Mouse (Mus musculus) cortical plate, adult 2 months (tissue): ENCODE measurements around the gene Lsmem1. TPM values are rescaled to one million over a fixed set of nuclear protein-coding genes. Genes with fewer than 3 reads are reported as not detected.

Source experiments
- H3K27ac ChIP-seq: fragments of 200-500 bp; 2 replicates; pipeline ENCODE4 v1.5.1; 2012; ENCODE audit warnings: low read length, control low read depth, inconsistent platforms; ENCODE audit not compliant: insufficient read depth
- H3K4me1 ChIP-seq: fragments of 200-500 bp; 2 replicates; pipeline ENCODE4 v1.6.1; 2011; ENCODE audit warnings: low read length; ENCODE audit not compliant: control insufficient read depth, insufficient read depth
- H3K4me3 ChIP-seq: fragments of 200-500 bp; 2 replicates; pipeline ENCODE4 v1.5.1; 2011; ENCODE audit warnings: mild to moderate bottlenecking, low read length, control low read depth; ENCODE audit not compliant: insufficient read depth
- CTCF ChIP-seq: fragments of 200-500 bp; IDR thresholded peaks from 2 replicates; pipeline ENCODE4 v1.5.1; 2011; ENCODE audit warnings: mild to moderate bottlenecking, control low read depth, low read length; ENCODE audit not compliant: insufficient read depth; ENCODE audit errors: extremely low read depth
- POLR2A ChIP-seq: fragments of 200-500 bp; IDR thresholded peaks from 2 replicates; pipeline ENCODE4 v1.6.1; 2011; ENCODE audit warnings: mild to moderate bottlenecking, low read length, control low read depth; ENCODE audit not compliant: insufficient read depth; ENCODE audit errors: extremely low read depth
- polyA plus RNA-seq: library from polyadenylated mRNA; depleted of rRNA; stranded (reverse); fragments of >200 nt; gene quantifications from 2 replicates; pipeline ENCODE4 v1.2.3, GENCODE M21; 2012; rRNA removed

Gene Lsmem1
- polyA plus RNA-seq, 1 experiment, result 0.86 TPM

- Histone ChIP-seq H3K27ac (no peak overlapping the region), H3K4me1 (no peaks in the 10 kb centered on the region), H3K4me3 (no peak overlapping the region)
- TF ChIP-seq CTCF, result no peak
- no peak for TF ChIP-seq POLR2A
Observed at GRCm38 (mm10) chr12:40154188-40154587, 45.1 kb downstream of the Lsmem1 start.

GRCm38 (mm10) chr12:40152353-40153069 is 46.8 kb downstream of the Lsmem1 start:
- TF ChIP-seq CTCF (no peak), POLR2A (no peak)
- H3K4me3 ChIP-seq, result no peak overlapping the region
- no peak overlapping the region for H3K27ac ChIP-seq
- no peaks in the 10 kb centered on the region for H3K4me1 ChIP-seq

GRCm38 (mm10) chr12:40147319-40147718 is 52.0 kb downstream of the Lsmem1 start:
- Histone ChIP-seq H3K4me1 (no peaks in the 10 kb centered on the region), H3K4me3 (no peak overlapping the region), H3K27ac (no peak overlapping the region)
- TF ChIP-seq POLR2A (no peak), CTCF (no peak)

- TF ChIP-seq CTCF (no peak), POLR2A (no peak)
- Histone ChIP-seq H3K27ac (no peak overlapping the region), H3K4me3 (no peak overlapping the region), H3K4me1 (no peaks in the 10 kb centered on the region)
Observed at GRCm38 (mm10) chr12:40146510-40146909, 52.8 kb downstream of the Lsmem1 start.

GRCm38 (mm10) chr12:40140706-40141105 is 58.6 kb downstream of the Lsmem1 start:
- H3K27ac ChIP-seq, result no peak overlapping the region
- no peak overlapping the region for H3K4me3 ChIP-seq
- H3K4me1 ChIP-seq, result no peaks in the 10 kb centered on the region
- TF ChIP-seq CTCF, result no peak
- no peak for TF ChIP-seq POLR2A

GRCm38 (mm10) chr12:40139484-40140245 is 59.6 kb downstream of the Lsmem1 start:
- no peaks in the 10 kb centered on the region for H3K4me1 ChIP-seq
- H3K4me3 ChIP-seq, result no peak overlapping the region
- no peak for TF ChIP-seq CTCF
- TF ChIP-seq POLR2A, result no peak
- no peak overlapping the region for H3K27ac ChIP-seq

- Histone ChIP-seq H3K27ac (no peak overlapping the region), H3K4me1 (no peaks in the 10 kb centered on the region; the same call in 1 of the 2 replicates), H3K4me3 (no peak overlapping the region)
- TF ChIP-seq POLR2A, result no peak
- TF ChIP-seq CTCF, result no peak
Observed at GRCm38 (mm10) chr12:40134529-40134928, 64.8 kb downstream of the Lsmem1 start.

- Histone ChIP-seq H3K4me1 (no peaks in the 10 kb centered on the region; the same call in 1 of the 2 replicates), H3K27ac (no peak within 1 kb of the TSS), H3K4me3 (peak within 1 kb of the TSS; percentile 8; the same call in 1 of the 2 replicates)
- TF ChIP-seq CTCF (no peak), POLR2A (no peak)
Observed at GRCm38 (mm10) chr12:40133573-40134271, 65.6 kb downstream of the Lsmem1 start, which contains the start of gene Scin. Scin (minus strand) TSS chr12:40134228.

GRCm38 (mm10) chr12:40133194-40133572 is 66.1 kb downstream of the Lsmem1 start:
- H3K4me3 ChIP-seq, result no peak overlapping the region; the same call in 1 of the 2 replicates
- no peak overlapping the region for H3K27ac ChIP-seq
- no peak for TF ChIP-seq POLR2A
- no peak for TF ChIP-seq CTCF
- no peaks in the 10 kb centered on the region; the same call in 1 of the 2 replicates for H3K4me1 ChIP-seq

Other genes starting within 250 kb of the Lsmem1 start
- 31.1 and 32.1 TPM in 2 replicates for gene Arl4a, start 161.5 kb downstream of the Lsmem1 start, polyA plus RNA-seq
- 0.06 and 0.13 TPM in 2 replicates for gene Scin, start 65.3 kb downstream of the Lsmem1 start, polyA plus RNA-seq
- gene Ifrd1, start 49.0 kb upstream of the Lsmem1 start, polyA plus RNA-seq, result 69.2 and 70.4 TPM in 2 replicates
- 18.1 and 19.4 TPM in 2 replicates for gene Zfp277, start 246.4 kb upstream of the Lsmem1 start, polyA plus RNA-seq
- gene Dock4, start 246.5 kb upstream of the Lsmem1 start, polyA plus RNA-seq, result 41.2 and 45.0 TPM in 2 replicates